Mouse (Mus musculus) ES-Bruce4 (cell line): ENCODE results near the gene Ssxb8. TPM values are rescaled to one million over a fixed set of nuclear protein-coding genes. Genes with fewer than 3 reads are reported as not detected.
A peak's percentile ranks its signal among the peaks of the same experiment; 100 is the strongest.
"Not testable (repeated sequence)": the region's sequence is repeated elsewhere in the genome, so short reads cannot be mapped to it uniquely, and the experiment has no call there.

Source experiments
- H3K27ac ChIP-seq: 2 replicates; pipeline ENCODE4 v1.5.1; 2012; ENCODE audit warnings: low read length, inconsistent platforms; ENCODE audit not compliant: insufficient read depth
- H3K27me3 ChIP-seq: 2 replicates; pipeline ENCODE4 v1.6.1; 2012; ENCODE audit warnings: mild to moderate bottlenecking, low read length, inconsistent platforms; ENCODE audit not compliant: control insufficient read depth, poor library complexity, insufficient read depth, severe bottlenecking
- H3K36me3 ChIP-seq: 2 replicates; pipeline ENCODE4 v1.6.1; 2012; ENCODE audit warnings: inconsistent platforms, mild to moderate bottlenecking, low read length, moderate library complexity; ENCODE audit not compliant: control insufficient read depth, poor library complexity, insufficient read depth, severe bottlenecking
- H3K4me1 ChIP-seq: one replicate; pipeline ENCODE4 v1.8.1; 2011; ENCODE audit warnings: low read length; ENCODE audit not compliant: control insufficient read depth, insufficient read depth
- H3K4me3 ChIP-seq: 2 replicates; pipeline ENCODE4 v1.5.1; 2011; ENCODE audit warnings: low read depth, mild to moderate bottlenecking, low read length
- H3K9ac ChIP-seq: 2 replicates; pipeline ENCODE4 v1.6.1; 2012; ENCODE audit warnings: low read depth, mild to moderate bottlenecking, inconsistent platforms; ENCODE audit not compliant: poor library complexity, severe bottlenecking
- H3K9me3 ChIP-seq: replicated peaks from 2 replicates; pipeline ENCODE4 v1.6.1; 2012; ENCODE audit warnings: mild to moderate bottlenecking, low read length, inconsistent platforms; ENCODE audit not compliant: control insufficient read depth, poor library complexity, insufficient read depth, severe bottlenecking
- CTCF ChIP-seq: IDR thresholded peaks from one replicate; pipeline ENCODE4 v1.8.1; 2011; ENCODE audit warnings: low read depth, low read length
- EP300 ChIP-seq: IDR thresholded peaks from 2 replicates; pipeline ENCODE4 v1.6.1; 2011; ENCODE audit warnings: low read depth, low read length; ENCODE audit not compliant: insufficient read depth
- POLR2A ChIP-seq: IDR thresholded peaks from one replicate; pipeline ENCODE4 v1.8.1; 2011; ENCODE audit warnings: low read length; ENCODE audit not compliant: insufficient read depth
- polyA plus RNA-seq: library from polyadenylated mRNA; stranded (reverse); fragments of >200 nt; gene quantifications from 2 replicates; pipeline ENCODE4 v1.2.4, GENCODE M21; 2011; ENCODE audit warnings: low read depth; ENCODE audit not compliant: missing spikeins, insufficient read depth, insufficient read length

The Ssxb8 gene
- not detected in 2 replicates for polyA plus RNA-seq

DNA sequence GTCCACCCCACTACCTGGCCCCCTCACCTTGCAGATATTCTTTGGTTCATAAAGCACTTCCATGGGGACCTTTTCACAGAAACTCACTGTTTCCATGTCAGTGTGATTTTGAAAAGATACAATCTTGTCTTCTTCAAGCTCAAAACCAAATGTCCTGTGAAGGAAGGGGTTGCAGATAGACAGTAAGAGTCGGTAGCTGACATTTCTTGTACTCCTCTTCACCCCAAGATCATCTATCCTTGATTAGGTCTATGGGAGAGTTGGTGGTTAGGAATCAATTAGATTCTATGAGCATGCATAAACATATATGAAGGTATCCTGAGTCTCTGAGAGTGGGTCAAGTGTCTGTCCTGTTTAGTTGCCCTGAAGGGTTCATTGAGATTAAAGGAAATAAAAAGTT, at the start of gene Ssxb8:
Ssxb8 (minus strand) TSS at position 101 of the 400 bp plus-strand sequence.
- not testable (repeated sequence) for H3K4me3 ChIP-seq, H3K27me3 ChIP-seq, H3K4me1 ChIP-seq, H3K9me3 ChIP-seq, H3K27ac ChIP-seq, H3K36me3 ChIP-seq, H3K9ac ChIP-seq

DNA sequence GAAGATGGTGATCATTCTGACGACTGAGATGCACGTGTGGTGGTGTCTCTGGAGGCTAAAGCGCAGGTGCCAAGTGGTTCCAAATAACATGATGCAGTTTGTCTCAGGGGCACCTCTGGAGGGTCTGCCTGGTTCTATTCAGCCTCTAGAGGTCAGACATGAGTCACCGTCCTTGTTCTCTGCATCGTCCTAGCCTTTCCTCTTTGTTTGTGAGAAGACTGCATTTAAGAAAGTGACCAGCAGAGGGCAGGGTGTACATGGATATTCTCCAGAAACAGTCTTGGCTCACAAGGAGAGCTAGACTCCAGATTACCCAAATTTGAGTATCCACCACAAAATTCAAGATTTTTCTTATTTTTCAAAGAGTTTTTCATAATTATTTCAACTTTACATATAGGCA, 42.3 kb upstream of the Ssxb8 start:
- Histone ChIP-seq H3K4me1 (no peaks in the 10 kb centered on the region), H3K36me3 (no peaks in the 10 kb centered on the region), H3K9ac (no peak overlapping the region), H3K9me3 (no peaks in the 10 kb centered on the region), H3K27me3 (no peaks in the 10 kb centered on the region), H3K27ac (no peak overlapping the region), H3K4me3 (no peak overlapping the region)
- TF ChIP-seq POLR2A, result no peak
- TF ChIP-seq EP300, result no peak
- TF ChIP-seq CTCF, result peak; percentile 14

DNA sequence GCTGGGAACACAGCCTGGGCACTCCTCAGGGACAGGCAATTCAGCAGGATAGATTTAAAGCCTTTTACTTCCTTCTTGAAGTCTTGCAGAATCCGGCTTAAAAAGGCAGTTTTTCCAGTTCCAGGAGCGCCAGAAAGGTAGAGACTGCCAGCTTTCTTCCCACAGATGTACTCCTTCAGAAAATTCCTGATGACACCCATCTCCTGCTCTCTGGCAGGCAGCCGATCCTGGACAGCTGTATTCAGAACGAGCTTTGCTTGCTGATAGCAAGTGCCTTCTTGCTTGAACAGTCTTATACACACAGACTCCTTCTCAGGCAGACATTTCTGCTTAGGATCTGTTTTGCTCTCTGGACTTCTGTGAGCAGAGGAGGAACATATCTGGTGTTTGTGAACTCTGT, 27.6 kb downstream of the Ssxb8 start:
- H3K36me3 ChIP-seq, result no peaks in the 10 kb centered on the region
- TF ChIP-seq EP300 (no peak), CTCF (no peak), POLR2A (no peak)

More for the DNA sequence above, 27.6 kb downstream of the Ssxb8 start:
- no peak overlapping the region for H3K4me3 ChIP-seq
- H3K27me3 ChIP-seq, result no peaks in the 10 kb centered on the region
- H3K4me1 ChIP-seq, result no peaks in the 10 kb centered on the region
- H3K9me3 ChIP-seq, result no peaks in the 10 kb centered on the region
- H3K27ac ChIP-seq, result no peak overlapping the region
- H3K9ac ChIP-seq, result no peak overlapping the region

Other genes starting within 250 kb of the Ssxb8 start
- gene Ssxb2, start 229.1 kb downstream of the Ssxb8 start, polyA plus RNA-seq, result not detected in 2 replicates
- gene Gm14459, start 165.9 kb downstream of the Ssxb8 start, polyA plus RNA-seq, result not detected in 2 replicates
- gene Ssxb6, start 142.6 kb downstream of the Ssxb8 start, polyA plus RNA-seq, result not detected in 2 replicates
- gene Ssxb3, start 99.0 kb downstream of the Ssxb8 start, polyA plus RNA-seq, result not detected in 2 replicates
- not detected in 2 replicates for gene Ssx9, start 57.6 kb upstream of the Ssxb8 start, polyA plus RNA-seq
- not detected in 2 replicates for gene Ssxb5, start 112.8 kb upstream of the Ssxb8 start, polyA plus RNA-seq
- gene Gm6592, start 153.2 kb upstream of the Ssxb8 start, polyA plus RNA-seq, result not detected in 2 replicates
- gene Gm5751, start 183.4 kb upstream of the Ssxb8 start, polyA plus RNA-seq, result not detected in 2 replicates
- gene B630019K06Rik, start 201.5 kb upstream of the Ssxb8 start, polyA plus RNA-seq, result 0.52 and 0.61 TPM in 2 replicates